Mouse (Mus musculus): ENCODE measurements around the gene Lrrk1. TPM values are rescaled to one million over a fixed set of nuclear protein-coding genes. Genes with fewer than 3 reads are reported as not detected.

Lrrk1 gene
- total RNA-seq, 1 experiment, result 7.4 TPM

- no peak for TF ChIP-seq HCFC1 (IDR thresholded peaks at IDR 0.05; ENCODE audit: borderline replicate concordance, insufficient read depth, low read length)
- no peak for TF ChIP-seq ZC3H11A (IDR thresholded peaks at IDR 0.05; ENCODE audit: borderline replicate concordance, low read depth, low read length)
- no peak for TF ChIP-seq MAFK (IDR thresholded peaks at IDR 0.05; ENCODE audit: insufficient read depth, low read depth, low read length)
- no peak for TF ChIP-seq ZNF384 (IDR thresholded peaks at IDR 0.05; ENCODE audit: low read depth, low read length)
- TF ChIP-seq CHD2 (IDR thresholded peaks at IDR 0.05; ENCODE audit: low read depth, low read length), result no peak
- Histone ChIP-seq H3K9me3 (ENCODE audit: control insufficient read depth, insufficient read depth, low read depth, low read length) (no peaks in the 10 kb centered on the region), H3K27ac (ENCODE audit: insufficient read depth, low read depth, low read length, poor library complexity, severe bottlenecking) (no peak overlapping the region), H3K36me3 (ENCODE audit: control insufficient read depth, insufficient read depth, low read length, poor library complexity, severe bottlenecking) (no peaks in the 10 kb centered on the region), H3K4me3 (ENCODE audit: insufficient read depth in 1 of 2, low read depth in 1 of 2, low read length in 2 of 2, poor library complexity in 1 of 2, severe bottlenecking in 1 of 2) (no peak overlapping the region), H3K9ac (ENCODE audit: insufficient read depth, low read depth, low read length, poor library complexity, severe bottlenecking) (no peak overlapping the region), H3K4me1 (ENCODE audit: control insufficient read depth in 2 of 2, insufficient read depth in 2 of 2, low read length in 2 of 2, poor library complexity in 1 of 2) (no peaks in the 10 kb centered on the region)
- no peak for DNase-seq (ENCODE audit: low read depth, low spot score)
- in situ Hi-C loops (cut with MboI; ENCODE audit: low sequenced_read_pairs in 2 of 2, unreplicated experiment in 2 of 2), result no loop called here
Measured at GRCm38 (mm10) chr7:66247274-66248021, 140.7 kb downstream of the Lrrk1 start.

- no peak for TF ChIP-seq ZC3H11A (IDR thresholded peaks at IDR 0.05; ENCODE audit: borderline replicate concordance, low read depth, low read length)
- no peak for TF ChIP-seq ZNF384 (IDR thresholded peaks at IDR 0.05; ENCODE audit: low read depth, low read length)
- TF ChIP-seq HCFC1 (IDR thresholded peaks at IDR 0.05; ENCODE audit: borderline replicate concordance, insufficient read depth, low read length), result no peak
- no peak for TF ChIP-seq MAFK (IDR thresholded peaks at IDR 0.05; ENCODE audit: insufficient read depth, low read depth, low read length)
- no peak for TF ChIP-seq CHD2 (IDR thresholded peaks at IDR 0.05; ENCODE audit: low read depth, low read length)
- no peak for DNase-seq (ENCODE audit: low read depth, low spot score)
- no peak overlapping the region for H3K9ac ChIP-seq (ENCODE audit: insufficient read depth, low read depth, low read length, poor library complexity, severe bottlenecking)
- H3K9me3 ChIP-seq (ENCODE audit: control insufficient read depth, insufficient read depth, low read depth, low read length), result no peaks in the 10 kb centered on the region
- no peak overlapping the region for H3K27ac ChIP-seq (ENCODE audit: insufficient read depth, low read depth, low read length, poor library complexity, severe bottlenecking)
- H3K4me3 ChIP-seq (ENCODE audit: insufficient read depth in 1 of 2, low read depth in 1 of 2, low read length in 2 of 2, poor library complexity in 1 of 2, severe bottlenecking in 1 of 2), result no peak overlapping the region
- H3K4me1 ChIP-seq (ENCODE audit: control insufficient read depth in 2 of 2, insufficient read depth in 2 of 2, low read length in 2 of 2, poor library complexity in 1 of 2), result no peaks in the 10 kb centered on the region
- in situ Hi-C loops (cut with MboI; ENCODE audit: low sequenced_read_pairs in 2 of 2, unreplicated experiment in 2 of 2), result no loop called here
- no peaks in the 10 kb centered on the region for H3K36me3 ChIP-seq (ENCODE audit: control insufficient read depth, insufficient read depth, low read length, poor library complexity, severe bottlenecking)
Measured at GRCm38 (mm10) chr7:66246716-66247235, 141.4 kb downstream of the Lrrk1 start.

- Histone ChIP-seq H3K4me1 (ENCODE audit: control insufficient read depth in 2 of 2, insufficient read depth in 2 of 2, low read length in 2 of 2, poor library complexity in 1 of 2) (no peaks in the 10 kb centered on the region), H3K9ac (ENCODE audit: insufficient read depth, low read depth, low read length, poor library complexity, severe bottlenecking) (no peak overlapping the region), H3K4me3 (ENCODE audit: insufficient read depth in 1 of 2, low read depth in 1 of 2, low read length in 2 of 2, poor library complexity in 1 of 2, severe bottlenecking in 1 of 2) (no peak overlapping the region), H3K9me3 (ENCODE audit: control insufficient read depth, insufficient read depth, low read depth, low read length) (no peaks in the 10 kb centered on the region), H3K27ac (ENCODE audit: insufficient read depth, low read depth, low read length, poor library complexity, severe bottlenecking) (no peak overlapping the region), H3K36me3 (ENCODE audit: control insufficient read depth, insufficient read depth, low read length, poor library complexity, severe bottlenecking) (no peaks in the 10 kb centered on the region)
- in situ Hi-C loops (cut with MboI; ENCODE audit: low sequenced_read_pairs in 2 of 2, unreplicated experiment in 2 of 2), result no loop called here
- no peak for TF ChIP-seq CHD2 (IDR thresholded peaks at IDR 0.05; ENCODE audit: low read depth, low read length)
- TF ChIP-seq HCFC1 (IDR thresholded peaks at IDR 0.05; ENCODE audit: borderline replicate concordance, insufficient read depth, low read length), result no peak
- no peak for TF ChIP-seq ZC3H11A (IDR thresholded peaks at IDR 0.05; ENCODE audit: borderline replicate concordance, low read depth, low read length)
- TF ChIP-seq ZNF384 (IDR thresholded peaks at IDR 0.05; ENCODE audit: low read depth, low read length), result no peak
- TF ChIP-seq MAFK (IDR thresholded peaks at IDR 0.05; ENCODE audit: insufficient read depth, low read depth, low read length), result no peak
- DNase-seq (ENCODE audit: low read depth, low spot score), result no peak
Measured at GRCm38 (mm10) chr7:66245646-66246045, 142.5 kb downstream of the Lrrk1 start.

- no peak for DNase-seq (ENCODE audit: low read depth, low spot score)
- H3K4me1 ChIP-seq (ENCODE audit: control insufficient read depth in 2 of 2, insufficient read depth in 2 of 2, low read length in 2 of 2, poor library complexity in 1 of 2), result no peaks in the 10 kb centered on the region
- in situ Hi-C loops (cut with MboI; ENCODE audit: low sequenced_read_pairs in 2 of 2, unreplicated experiment in 2 of 2), result no loop called here
- no peak overlapping the region for H3K27ac ChIP-seq (ENCODE audit: insufficient read depth, low read depth, low read length, poor library complexity, severe bottlenecking)
- TF ChIP-seq HCFC1 (IDR thresholded peaks at IDR 0.05; ENCODE audit: borderline replicate concordance, insufficient read depth, low read length) (no peak), MAFK (IDR thresholded peaks at IDR 0.05; ENCODE audit: insufficient read depth, low read depth, low read length) (no peak), ZNF384 (IDR thresholded peaks at IDR 0.05; ENCODE audit: low read depth, low read length) (no peak), ZC3H11A (IDR thresholded peaks at IDR 0.05; ENCODE audit: borderline replicate concordance, low read depth, low read length) (no peak), CHD2 (IDR thresholded peaks at IDR 0.05; ENCODE audit: low read depth, low read length) (no peak)
- no peaks in the 10 kb centered on the region for H3K9me3 ChIP-seq (ENCODE audit: control insufficient read depth, insufficient read depth, low read depth, low read length)
- H3K36me3 ChIP-seq (ENCODE audit: control insufficient read depth, insufficient read depth, low read length, poor library complexity, severe bottlenecking), result no peaks in the 10 kb centered on the region
- no peak overlapping the region for H3K9ac ChIP-seq (ENCODE audit: insufficient read depth, low read depth, low read length, poor library complexity, severe bottlenecking)
- no peak overlapping the region for H3K4me3 ChIP-seq (ENCODE audit: insufficient read depth in 1 of 2, low read depth in 1 of 2, low read length in 2 of 2, poor library complexity in 1 of 2, severe bottlenecking in 1 of 2)
Measured at GRCm38 (mm10) chr7:66243766-66244325, 144.3 kb downstream of the Lrrk1 start.

Measured in ES-E14 (cell line).